Mouse (Mus musculus) C2C12 (cell line): Measurements from ENCODE around the gene Cmc4. TPM values are rescaled to one million over a fixed set of nuclear protein-coding genes. Genes with fewer than 3 reads are reported as not detected.

Experiments
- H3K27me3 ChIP-seq: one replicate; pipeline ENCODE4 v1.6.1; 2011; ENCODE audit not compliant: control insufficient read depth, insufficient read depth, insufficient read length
- H3K36me3 ChIP-seq: one replicate; pipeline ENCODE4 v1.6.1; 2011; ENCODE audit not compliant: control insufficient read depth, insufficient read depth
- H3K4me3 ChIP-seq: one replicate; pipeline ENCODE4 v1.5.1; 2011; ENCODE audit warnings: mild to moderate bottlenecking, control low read depth; ENCODE audit not compliant: poor library complexity, insufficient read depth, severe bottlenecking
- H3K79me2 ChIP-seq: one replicate; pipeline ENCODE4 v1.6.1; 2011; ENCODE audit not compliant: control insufficient read depth, insufficient read depth
- H3K79me3 ChIP-seq: one replicate; pipeline ENCODE4 v1.6.1; 2011; ENCODE audit warnings: low read depth, control low read depth
- H3ac ChIP-seq: one replicate; pipeline ENCODE3; 2011; ENCODE audit warnings: low read depth; ENCODE audit not compliant: control insufficient read depth, insufficient read length
- CEBPB ChIP-seq: IDR thresholded peaks from one replicate; pipeline ENCODE4 v1.6.1; 2011; ENCODE audit warnings: low read depth, mild to moderate bottlenecking, control low read depth, moderate library complexity
- CTCF ChIP-seq: IDR thresholded peaks from one replicate; pipeline ENCODE4 v1.5.1; 2011; ENCODE audit not compliant: control insufficient read depth, insufficient read depth, insufficient read length
- FOSL1 ChIP-seq: IDR thresholded peaks from one replicate; pipeline ENCODE4 v1.8.0; 2011; ENCODE audit warnings: mild to moderate bottlenecking, low read length; ENCODE audit not compliant: poor library complexity, insufficient read depth, severe bottlenecking
- MAX ChIP-seq: IDR thresholded peaks from one replicate; pipeline ENCODE4 v1.6.1; 2011; ENCODE audit warnings: mild to moderate bottlenecking, control low read depth
- MYOD1 ChIP-seq: IDR thresholded peaks from one replicate; pipeline ENCODE4 v1.6.1; 2011; ENCODE audit warnings: low read depth; ENCODE audit not compliant: control insufficient read depth, insufficient read length
- MYOG ChIP-seq: IDR thresholded peaks from one replicate; pipeline ENCODE4 v1.6.1; 2011; ENCODE audit not compliant: control insufficient read depth, insufficient read length; ENCODE audit errors: extremely low read depth
- USF1 ChIP-seq: IDR thresholded peaks from one replicate; pipeline ENCODE4 v1.6.1; 2011; ENCODE audit warnings: low read depth, mild to moderate bottlenecking, control low read depth, moderate library complexity
- long read RNA-seq, 2 experiments: library from polyadenylated mRNA; unstranded; transcript quantifications; one replicate each; pipeline ENCODE4 v2.0.0; 2019 to 2020
- polyA plus RNA-seq: library from polyadenylated mRNA; unstranded; fragments of >200 nt; fragmentation: generic; extraction: Trizol; gene quantifications from one replicate; pipeline ENCODE4 v1.2.1, GENCODE M21; 2012; ENCODE audit warnings: missing spikeins

The Cmc4 gene
- 1.6 TPM for polyA plus RNA-seq
- long read RNA-seq, experiment 1, partial matches to known transcripts = 0 of 1 reads
- long read RNA-seq, experiment 1, other reads (novel, unspliced or antisense) = 0 of 1 reads
- long read RNA-seq, experiment 2 = 0 reads

DNA sequence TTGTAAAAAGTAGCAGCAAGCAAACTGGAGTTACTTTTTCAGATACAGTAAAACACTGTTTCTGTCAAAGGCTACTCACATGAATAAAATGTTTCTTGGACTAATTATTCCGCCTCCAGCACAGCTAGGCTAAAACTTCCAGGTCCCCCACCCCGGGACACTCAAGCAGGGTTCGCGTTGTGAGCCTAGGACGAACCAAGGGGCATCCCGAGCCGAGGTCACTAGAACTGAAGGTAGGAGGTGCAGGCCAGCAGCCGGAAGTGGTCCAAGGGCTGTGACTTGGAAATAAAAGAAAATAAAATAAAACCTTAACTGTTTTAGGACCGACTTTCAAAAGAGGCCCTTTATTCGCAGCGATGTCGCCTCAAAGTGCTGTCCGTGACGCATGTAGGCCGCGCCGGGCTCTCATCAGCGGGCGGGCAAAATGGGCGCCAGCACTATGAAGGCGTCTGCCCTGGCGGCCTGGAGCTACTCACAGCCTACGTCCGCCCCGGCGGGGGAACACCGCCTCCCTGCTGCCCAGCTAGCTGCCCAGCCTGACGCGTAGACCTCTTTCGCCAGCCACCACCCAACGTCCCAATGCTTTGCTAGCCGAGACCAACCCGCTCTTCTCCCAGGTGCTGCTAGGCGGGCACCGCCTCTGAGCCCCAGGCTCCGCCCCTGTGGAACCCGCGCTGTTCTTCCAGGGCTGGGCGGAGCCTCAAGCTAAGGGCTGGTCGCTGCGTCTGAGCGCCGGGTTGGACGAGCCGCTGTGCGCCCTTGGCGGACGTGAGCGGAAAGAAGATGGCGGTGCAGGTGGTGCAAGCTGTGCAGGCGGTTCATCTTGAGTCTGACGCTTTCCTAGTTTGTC lies at the start of gene Cmc4, which contains the start of the genes Mtcp1 and Brcc3:
TSS of gene Cmc4 (minus strand) at position 649 of the 850 bp plus-strand sequence.
TSS of gene Mtcp1 (minus strand) at position 653 of the 850 bp plus-strand sequence.
TSS of gene Brcc3 (plus strand) at position 693 of the 850 bp plus-strand sequence.
- Histone ChIP-seq H3ac (peak within 1 kb of the TSS; percentile 66), H3K79me2 (peaks cover 40% of the 10 kb centered on the region), H3K79me3 (peaks cover 17% of the 10 kb centered on the region), H3K27me3 (no peaks in the 10 kb centered on the region), H3K36me3 (peaks cover 6% of the 10 kb centered on the region), H3K4me3 (peak within 1 kb of the TSS; percentile 50)
- TF ChIP-seq CEBPB (no peak), USF1 (no peak), MAX (no peak), MYOD1 (no peak), MYOG (no peak), FOSL1 (no peak), CTCF (no peak)

DNA sequence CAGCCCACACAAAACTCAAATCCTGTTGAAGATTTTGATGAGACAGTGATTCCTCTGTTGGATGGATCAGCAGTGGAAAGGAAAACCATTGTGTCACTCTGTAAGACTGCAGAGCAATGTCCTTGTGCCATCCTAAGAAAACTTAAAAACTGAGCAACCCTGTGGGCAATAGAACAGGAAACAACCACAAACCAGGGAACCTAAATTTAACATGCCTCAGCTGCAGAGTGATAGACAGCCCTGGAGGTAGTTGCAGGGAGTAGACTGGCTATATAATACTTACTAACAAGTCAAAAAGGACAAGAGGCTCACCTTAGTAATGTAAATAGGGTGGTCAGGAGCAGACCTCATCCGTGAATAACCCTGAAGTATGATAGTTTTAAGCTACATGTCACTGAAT lies 38.2 kb upstream of the Cmc4 start:
- Histone ChIP-seq H3K4me3 (no peak overlapping the region), H3ac (no peak overlapping the region), H3K36me3 (peaks cover 12% of the 10 kb centered on the region)

DNA sequence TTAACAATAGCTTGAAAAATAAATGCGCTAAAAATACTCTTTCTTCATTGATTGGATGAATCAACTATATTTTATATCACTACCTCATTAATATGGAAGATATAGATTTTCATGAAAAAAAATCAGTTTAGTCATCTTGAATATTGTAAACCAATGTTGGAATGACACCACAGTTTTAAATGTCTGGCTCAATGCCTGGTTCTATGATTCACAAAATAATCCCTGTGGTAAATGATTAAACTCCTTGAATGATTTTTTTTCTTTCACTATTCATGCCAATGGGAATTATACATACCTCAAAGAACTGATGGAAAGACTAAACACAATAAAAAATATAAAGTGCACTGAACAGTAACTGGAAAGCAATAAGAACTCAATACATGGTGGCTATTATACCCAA lies 6.7 kb downstream of the Cmc4 start:
- H3ac ChIP-seq = no peak overlapping the region
- no peak for TF ChIP-seq MYOG
- no peak for TF ChIP-seq CTCF
- peaks cover 3% of the 10 kb centered on the region for H3K36me3 ChIP-seq
- peaks cover 17% of the 10 kb centered on the region for H3K79me2 ChIP-seq
- H3K4me3 ChIP-seq = no peak overlapping the region
- peaks cover 3% of the 10 kb centered on the region for H3K79me3 ChIP-seq
- H3K27me3 ChIP-seq = no peaks in the 10 kb centered on the region

More for the DNA sequence above, 38.2 kb upstream of the Cmc4 start:
- Histone ChIP-seq H3K79me3 (no peaks in the 10 kb centered on the region), H3K79me2 (no peaks in the 10 kb centered on the region), H3K27me3 (no peaks in the 10 kb centered on the region)
- TF ChIP-seq CTCF (no peak), MYOG (no peak), MYOD1 (no peak)

DNA sequence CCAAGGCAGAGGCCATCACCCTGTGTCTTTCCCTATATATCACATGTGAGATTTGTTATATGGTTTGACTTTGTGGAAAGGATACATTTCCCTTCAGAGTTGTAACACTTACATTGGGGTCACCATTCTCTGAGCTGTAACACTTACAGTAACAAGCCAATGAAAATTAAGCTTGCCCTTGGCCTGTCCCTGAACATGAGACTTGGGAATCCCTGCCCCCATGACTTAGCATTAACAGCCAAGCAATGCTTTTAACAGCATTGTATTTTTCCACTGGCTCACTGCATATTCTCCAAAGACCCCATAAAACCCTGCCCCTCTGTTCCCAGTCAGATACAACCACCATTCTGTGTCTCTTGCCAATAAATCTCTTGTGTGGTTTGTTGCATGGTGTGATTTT lies 13.0 kb downstream of the Cmc4 start:
- H3K36me3 ChIP-seq = peaks cover 3% of the 10 kb centered on the region
- H3ac ChIP-seq = no peak overlapping the region
- TF ChIP-seq MAX (no peak), CEBPB (no peak), MYOG (no peak), MYOD1 (no peak), FOSL1 (no peak), USF1 (no peak), CTCF (no peak)
- H3K4me3 ChIP-seq = no peak overlapping the region
- no peaks in the 10 kb centered on the region for H3K79me2 ChIP-seq
- H3K27me3 ChIP-seq = no peaks in the 10 kb centered on the region
- H3K79me3 ChIP-seq = no peaks in the 10 kb centered on the region

DNA sequence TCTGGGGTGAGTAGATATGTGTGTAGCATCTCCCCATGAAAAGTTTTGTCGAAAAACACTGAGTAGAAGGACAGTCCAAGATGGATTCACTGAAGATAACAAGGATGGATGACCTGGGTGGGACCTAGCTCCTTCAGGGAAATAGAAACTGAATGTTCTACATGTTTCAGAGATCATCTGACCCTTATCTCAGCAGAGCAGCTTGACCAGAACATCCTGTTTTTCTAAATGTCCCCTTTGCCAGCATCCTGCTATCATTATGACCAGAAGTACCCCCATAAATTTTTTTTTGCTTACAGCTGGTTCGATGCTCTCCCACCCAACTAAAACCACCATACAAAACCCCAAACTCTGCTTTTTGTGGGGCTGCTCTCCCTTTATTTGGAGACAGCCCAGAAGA lies 13.7 kb downstream of the Cmc4 start:
- H3K79me3 ChIP-seq = no peaks in the 10 kb centered on the region
- no peaks in the 10 kb centered on the region for H3K27me3 ChIP-seq
- H3K36me3 ChIP-seq = peaks cover 3% of the 10 kb centered on the region
- no peak for TF ChIP-seq MYOD1
- TF ChIP-seq MAX = no peak
- no peak for TF ChIP-seq CEBPB
- TF ChIP-seq CTCF = no peak
- H3K79me2 ChIP-seq = no peaks in the 10 kb centered on the region
- H3K4me3 ChIP-seq = no peak overlapping the region
- H3ac ChIP-seq = no peak overlapping the region

DNA sequence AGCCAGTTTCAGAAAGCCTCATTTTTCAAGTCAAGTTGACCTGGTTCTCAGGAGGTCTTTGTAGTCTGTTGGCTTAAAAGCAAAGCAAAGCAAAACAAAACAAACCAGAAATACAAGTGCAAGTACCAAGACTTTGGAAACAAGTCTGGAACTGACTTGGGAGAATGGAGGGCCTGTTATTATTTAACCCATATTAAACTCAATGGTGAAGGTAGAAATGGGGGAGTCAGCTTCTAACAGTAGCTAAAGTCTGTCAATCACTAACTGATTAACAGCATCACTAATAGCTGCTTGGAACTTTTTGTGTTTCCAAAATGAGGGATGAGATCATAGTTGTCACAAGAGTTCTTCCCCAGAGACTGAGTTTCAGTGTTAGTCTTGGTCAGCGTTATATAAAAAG lies 16.9 kb downstream of the Cmc4 start:
- no peaks in the 10 kb centered on the region for H3K27me3 ChIP-seq
- H3ac ChIP-seq = no peak overlapping the region
- no peaks in the 10 kb centered on the region for H3K79me2 ChIP-seq
- H3K79me3 ChIP-seq = no peaks in the 10 kb centered on the region
- TF ChIP-seq USF1 (no peak), CEBPB (no peak), MAX (no peak), FOSL1 (no peak), MYOG (no peak), CTCF (no peak)
- no peak overlapping the region for H3K4me3 ChIP-seq
- peaks cover 7% of the 10 kb centered on the region for H3K36me3 ChIP-seq
